Mouse (Mus musculus) liver, embryonic 11.5 days (tissue): ENCODE results near the gene Gm42878. TPM values are rescaled to one million over a fixed set of nuclear protein-coding genes. Genes with fewer than 3 reads are reported as not detected.

Experiments used
- polyA plus RNA-seq: library from polyadenylated mRNA; unstranded; fragments of >200 nt; fragmentation: Nextera tagmentation; extraction: Ambion mirVana; gene quantifications from 2 replicates; pipeline ENCODE4 v1.2.1, GENCODE M21; 2014

Gene Gm42878
- polyA plus RNA-seq, 1 experiment from 2014 or later: not detected

Other genes starting within 250 kb of the Gm42878 start
- 36.7 and 38.6 TPM in 2 replicates for gene Trafd1, start 159.8 kb downstream of the Gm42878 start, polyA plus RNA-seq
- 59.5 and 64.2 TPM in 2 replicates for gene Naa25, start 147.5 kb downstream of the Gm42878 start, polyA plus RNA-seq
- gene Tmem116, start 93.6 kb downstream of the Gm42878 start, polyA plus RNA-seq: 1.1 and 2.6 TPM in 2 replicates
- 168 and 175 TPM in 2 replicates for gene Erp29, start 93.0 kb downstream of the Gm42878 start, polyA plus RNA-seq
- not detected in 2 replicates for gene Adam1b, start 42.0 kb downstream of the Gm42878 start, polyA plus RNA-seq
- gene Adam1a, start within 50 bp of the Gm42878 start, polyA plus RNA-seq: 1.2 TPM in 2 replicates
- gene Mapkapk5, start 423 bp upstream of the Gm42878 start, polyA plus RNA-seq: 59.8 and 65.3 TPM in 2 replicates
- gene Aldh2, start 48.3 kb upstream of the Gm42878 start, polyA plus RNA-seq: 88.7 and 97.3 TPM in 2 replicates
- gene Acad12, start 73.5 kb upstream of the Gm42878 start, polyA plus RNA-seq: 3.0 and 5.0 TPM in 2 replicates
- 2.7 and 3.6 TPM in 2 replicates for gene Acad10, start 115.0 kb upstream of the Gm42878 start, polyA plus RNA-seq
- gene Brap, start 115.1 kb upstream of the Gm42878 start, polyA plus RNA-seq: 42.8 and 46.0 TPM in 2 replicates
- gene Atxn2, start 165.9 kb upstream of the Gm42878 start, polyA plus RNA-seq: 49.8 and 63.9 TPM in 2 replicates